Mouse (Mus musculus): ENCODE data around the gene Stat3. TPM values are rescaled to one million over a fixed set of nuclear protein-coding genes. Genes with fewer than 3 reads are reported as not detected.

Stat3 gene
- polyA plus RNA-seq, 1 experiment from 2014 or later, result 55.1 TPM

DNA sequence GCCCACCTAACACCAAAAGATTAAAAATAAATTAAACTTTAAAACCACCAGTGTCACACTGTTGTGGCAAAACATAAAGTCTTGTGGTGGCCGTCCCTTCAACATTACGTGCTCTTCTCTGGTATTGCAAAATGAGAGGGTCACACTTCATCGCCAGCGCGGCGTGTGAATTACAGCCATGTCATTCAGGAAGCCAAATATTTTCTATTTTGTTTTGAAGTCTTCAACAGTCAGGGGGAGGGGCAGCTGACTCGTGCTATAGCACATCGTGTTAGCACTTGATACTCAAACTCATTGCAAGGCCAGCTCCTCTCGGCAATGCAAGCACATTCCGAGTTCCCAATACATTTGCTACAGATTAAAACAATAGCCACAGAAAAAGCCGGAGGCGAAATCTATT is 98.5 kb downstream of the Stat3 start:
- Histone ChIP-seq H3K36me3 (ENCODE audit: control insufficient read depth, insufficient read depth, low read length) (no peaks in the 10 kb centered on the region), H3K9ac (ENCODE audit: low read length) (no peak overlapping the region), H3K4me3 (ENCODE audit: low read depth, low read length) (no peak overlapping the region), H3K4me1 (replicated peaks; ENCODE audit: control insufficient read depth, insufficient read depth) (no peaks in the 10 kb centered on the region), H3K4me2 (replicated peaks; ENCODE audit: low read depth) (no peak overlapping the region), H3K9me3 (ENCODE audit: control insufficient read depth, low read length) (no peaks in the 10 kb centered on the region), H3K27ac (replicated peaks) (no peak overlapping the region), H3K27me3 (ENCODE audit: control insufficient read depth, insufficient read depth, low read length) (no peaks in the 10 kb centered on the region)
- no peak for DNase-seq (ENCODE audit: low spot score)
- TF ChIP-seq CTCF (IDR thresholded peaks at IDR 0.05; ENCODE audit: low read depth), result no peak
- no peak for TF ChIP-seq EP300 (optimal IDR thresholded peaks at IDR 0.05)
- 69% methylated on average over 12 of the region's 12 CpGs for WGBS
- no peak for ATAC-seq (ENCODE audit: low FRiP score, low TSS enrichment)

DNA sequence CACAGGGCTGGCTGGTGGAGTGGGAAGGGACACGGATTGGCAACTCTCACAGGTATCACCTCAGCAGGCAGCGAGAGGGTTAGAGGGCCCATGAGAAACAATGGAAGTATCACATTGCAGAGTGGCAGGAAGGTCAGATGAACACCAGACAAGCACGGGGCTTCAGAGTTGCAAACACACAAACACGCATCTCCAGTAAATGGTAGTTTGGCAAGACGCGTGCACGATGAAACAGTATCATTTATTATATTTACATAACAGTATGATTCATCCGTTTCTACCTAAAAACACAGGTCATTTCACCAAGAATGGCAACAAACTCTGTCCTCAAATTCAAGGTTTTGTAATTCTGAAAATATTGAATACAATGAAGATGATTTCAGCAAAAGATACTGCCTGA is 99.8 kb downstream of the Stat3 start:
- TF ChIP-seq EP300 (optimal IDR thresholded peaks at IDR 0.05) (no peak), CTCF (IDR thresholded peaks at IDR 0.05; ENCODE audit: low read depth) (no peak)
- Histone ChIP-seq H3K27ac (replicated peaks) (no peak overlapping the region), H3K4me3 (ENCODE audit: low read depth, low read length) (no peak overlapping the region), H3K36me3 (ENCODE audit: control insufficient read depth, insufficient read depth, low read length) (no peaks in the 10 kb centered on the region), H3K4me1 (replicated peaks; ENCODE audit: control insufficient read depth, insufficient read depth) (no peaks in the 10 kb centered on the region), H3K4me2 (replicated peaks; ENCODE audit: low read depth) (no peak overlapping the region), H3K27me3 (ENCODE audit: control insufficient read depth, insufficient read depth, low read length) (no peaks in the 10 kb centered on the region), H3K9ac (ENCODE audit: low read length) (no peak overlapping the region), H3K9me3 (ENCODE audit: control insufficient read depth, low read length) (no peaks in the 10 kb centered on the region)
- no peak for ATAC-seq (ENCODE audit: low FRiP score, low TSS enrichment)
- 59% methylated on average over 8 of the region's 8 CpGs for WGBS
- DNase-seq (ENCODE audit: low spot score), result no peak

DNA sequence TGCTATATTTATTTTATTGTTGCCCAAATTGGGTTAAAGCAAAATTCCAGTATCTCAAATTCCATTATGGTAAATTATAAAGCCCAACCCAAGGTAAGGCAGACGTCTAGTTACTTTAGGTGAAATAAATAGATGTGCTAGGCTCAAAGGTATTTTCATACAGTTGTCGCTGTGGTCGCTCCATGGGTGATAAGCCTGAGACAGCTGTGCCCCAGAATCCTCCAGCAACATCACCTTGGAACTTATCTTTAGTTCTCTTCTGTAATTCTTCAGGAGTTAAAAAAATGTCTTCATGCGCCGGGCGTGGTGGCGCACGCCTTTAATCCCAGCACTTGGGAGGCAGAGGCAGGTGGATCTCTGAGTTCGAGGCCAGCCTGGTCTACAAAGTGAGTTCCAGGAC is 100.4 kb downstream of the Stat3 start:
- H3K9me3 ChIP-seq (ENCODE audit: control insufficient read depth, low read length), result no peaks in the 10 kb centered on the region
- ATAC-seq (ENCODE audit: low FRiP score, low TSS enrichment), result no peak
- H3K27ac ChIP-seq (replicated peaks), result no peak overlapping the region

DNA sequence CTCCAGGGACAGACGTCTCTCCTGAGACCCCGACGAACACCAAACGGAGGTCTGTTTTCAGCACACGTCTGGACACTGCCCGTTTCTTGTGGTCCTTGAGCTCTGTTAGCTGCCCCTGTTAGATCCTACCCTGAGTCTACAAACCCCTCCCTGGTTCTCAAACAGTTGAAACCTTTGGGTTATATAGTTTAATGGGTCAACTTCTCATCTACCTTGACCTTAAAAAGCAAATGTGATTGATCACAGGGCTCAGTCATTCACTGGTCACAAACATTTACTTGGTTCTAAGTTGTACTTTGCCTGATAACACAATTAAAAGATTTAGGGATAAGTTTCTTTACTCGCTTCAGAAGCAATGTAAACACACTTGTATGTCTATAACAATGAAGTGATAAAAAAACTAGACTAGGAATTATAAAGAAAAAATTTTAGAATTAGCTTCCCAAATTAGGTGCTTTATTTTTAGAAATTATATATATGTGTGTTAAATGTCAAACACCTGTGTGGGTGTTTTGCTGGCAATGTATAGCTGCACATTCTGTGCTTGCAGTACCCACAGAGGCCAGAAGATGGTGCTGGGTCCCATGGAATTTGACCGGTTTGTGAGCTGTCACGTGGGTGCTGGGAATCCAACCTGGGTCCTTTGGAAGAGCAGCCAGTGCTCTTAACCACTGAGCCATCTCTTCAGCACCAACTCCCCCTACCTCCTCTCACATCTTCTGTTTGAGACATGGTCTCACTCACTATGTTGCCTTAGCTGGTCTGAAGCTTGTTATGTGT is 102.2 kb downstream of the Stat3 start:
- Histone ChIP-seq H3K4me2 (replicated peaks; ENCODE audit: low read depth) (no peak overlapping the region), H3K4me1 (replicated peaks; ENCODE audit: control insufficient read depth, insufficient read depth) (no peaks in the 10 kb centered on the region), H3K9me3 (ENCODE audit: control insufficient read depth, low read length) (no peaks in the 10 kb centered on the region), H3K4me3 (ENCODE audit: low read depth, low read length) (no peak overlapping the region), H3K27ac (replicated peaks) (no peak overlapping the region), H3K36me3 (ENCODE audit: control insufficient read depth, insufficient read depth, low read length) (no peaks in the 10 kb centered on the region), H3K9ac (ENCODE audit: low read length) (no peak overlapping the region), H3K27me3 (ENCODE audit: control insufficient read depth, insufficient read depth, low read length) (no peaks in the 10 kb centered on the region)
- peak; percentile 57 for DNase-seq (ENCODE audit: low spot score)
- peak; percentile 59 for ATAC-seq (ENCODE audit: low FRiP score, low TSS enrichment)
- TF ChIP-seq CTCF (IDR thresholded peaks at IDR 0.05; ENCODE audit: low read depth), result peak; percentile 70
- no peak for TF ChIP-seq EP300 (optimal IDR thresholded peaks at IDR 0.05)
- WGBS, result 56% methylated on average over 9 of the region's 9 CpGs

More for the DNA sequence above, 100.4 kb downstream of the Stat3 start:
- Histone ChIP-seq H3K36me3 (ENCODE audit: control insufficient read depth, insufficient read depth, low read length) (no peaks in the 10 kb centered on the region), H3K4me3 (ENCODE audit: low read depth, low read length) (no peak overlapping the region), H3K4me1 (replicated peaks; ENCODE audit: control insufficient read depth, insufficient read depth) (no peaks in the 10 kb centered on the region), H3K9ac (ENCODE audit: low read length) (no peak overlapping the region), H3K4me2 (replicated peaks; ENCODE audit: low read depth) (no peak overlapping the region), H3K27me3 (ENCODE audit: control insufficient read depth, insufficient read depth, low read length) (no peaks in the 10 kb centered on the region)
- DNase-seq (ENCODE audit: low spot score), result no peak
- TF ChIP-seq CTCF (IDR thresholded peaks at IDR 0.05; ENCODE audit: low read depth) (no peak), EP300 (optimal IDR thresholded peaks at IDR 0.05) (no peak)
- 90% methylated on average over 9 of the region's 9 CpGs for WGBS

Other genes starting within 250 kb of the Stat3 start
- 0.18 and 0.34 TPM in 2 replicates for gene Zfp385c, start 247.1 kb downstream of the Stat3 start, polyA plus RNA-seq (2015; fragmentation: Nextera tagmentation; extraction: Ambion mirVana)
- 2.6 and 2.9 TPM in 2 replicates for gene Dhx58, start 235.3 kb downstream of the Stat3 start, polyA plus RNA-seq (2015; fragmentation: Nextera tagmentation; extraction: Ambion mirVana)
- 24.6 and 27.2 TPM in 2 replicates for gene Kat2a, start 227.1 kb downstream of the Stat3 start, polyA plus RNA-seq (2015; fragmentation: Nextera tagmentation; extraction: Ambion mirVana)
- gene Hspb9, start 225.7 kb downstream of the Stat3 start, polyA plus RNA-seq (2015; fragmentation: Nextera tagmentation; extraction: Ambion mirVana), result 0.13 and 0.22 TPM in 2 replicates
- gene Rab5c, start 201.3 kb downstream of the Stat3 start, polyA plus RNA-seq (2015; fragmentation: Nextera tagmentation; extraction: Ambion mirVana), result 18.4 and 22.0 TPM in 2 replicates
- gene Kcnh4, start 179.6 kb downstream of the Stat3 start, polyA plus RNA-seq (2015; fragmentation: Nextera tagmentation; extraction: Ambion mirVana), result 0.06 TPM in 2 replicates
- not detected in 2 replicates for gene Hcrt, start 176.6 kb downstream of the Stat3 start, polyA plus RNA-seq (2015; fragmentation: Nextera tagmentation; extraction: Ambion mirVana)
- 3.6 and 3.9 TPM in 2 replicates for gene Ghdc, start 168.6 kb downstream of the Stat3 start, polyA plus RNA-seq (2015; fragmentation: Nextera tagmentation; extraction: Ambion mirVana)
- gene Stat5b, start 88.8 kb downstream of the Stat3 start, polyA plus RNA-seq (2015; fragmentation: Nextera tagmentation; extraction: Ambion mirVana), result 16.1 and 17.3 TPM in 2 replicates
- gene Stat5a, start 80.2 kb downstream of the Stat3 start, polyA plus RNA-seq (2015; fragmentation: Nextera tagmentation; extraction: Ambion mirVana), result 13.0 and 13.5 TPM in 2 replicates
- 313 and 331 TPM in 2 replicates for gene Cavin1, start 31.3 kb upstream of the Stat3 start, polyA plus RNA-seq (2015; fragmentation: Nextera tagmentation; extraction: Ambion mirVana)
- 44.8 and 45.5 TPM in 2 replicates for gene Atp6v0a1, start 69.9 kb upstream of the Stat3 start, polyA plus RNA-seq (2015; fragmentation: Nextera tagmentation; extraction: Ambion mirVana)
- gene Naglu, start 130.5 kb upstream of the Stat3 start, polyA plus RNA-seq (2015; fragmentation: Nextera tagmentation; extraction: Ambion mirVana), result 16.0 and 17.1 TPM in 2 replicates
- gene Hsd17b1, start 138.9 kb upstream of the Stat3 start, polyA plus RNA-seq (2015; fragmentation: Nextera tagmentation; extraction: Ambion mirVana), result 0.08 TPM in 1 of 2 replicates, not detected in the other
- gene Coasy, start 143.0 kb upstream of the Stat3 start, polyA plus RNA-seq (2015; fragmentation: Nextera tagmentation; extraction: Ambion mirVana), result 26.4 and 26.8 TPM in 2 replicates
- 42.3 and 42.4 TPM in 2 replicates for gene Mlx, start 147.7 kb upstream of the Stat3 start, polyA plus RNA-seq (2015; fragmentation: Nextera tagmentation; extraction: Ambion mirVana)
- gene Psmc3ip, start 155.9 kb upstream of the Stat3 start, polyA plus RNA-seq (2015; fragmentation: Nextera tagmentation; extraction: Ambion mirVana), result 10.6 and 11.8 TPM in 2 replicates
- gene Retreg3, start 180.4 kb upstream of the Stat3 start, polyA plus RNA-seq (2015; fragmentation: Nextera tagmentation; extraction: Ambion mirVana), result 16.1 and 17.9 TPM in 2 replicates
- 29.7 and 29.8 TPM in 2 replicates for gene Tubg1, start 180.4 kb upstream of the Stat3 start, polyA plus RNA-seq (2015; fragmentation: Nextera tagmentation; extraction: Ambion mirVana)
- gene Tubg2, start 216.4 kb upstream of the Stat3 start, polyA plus RNA-seq (2015; fragmentation: Nextera tagmentation; extraction: Ambion mirVana), result 3.0 and 3.1 TPM in 2 replicates
- 0.52 and 0.94 TPM in 2 replicates for gene Cntnap1, start 231.0 kb upstream of the Stat3 start, polyA plus RNA-seq (2015; fragmentation: Nextera tagmentation; extraction: Ambion mirVana)
- 23.8 and 25.6 TPM in 2 replicates for gene Plekhh3, start 231.8 kb upstream of the Stat3 start, polyA plus RNA-seq (2015; fragmentation: Nextera tagmentation; extraction: Ambion mirVana)
- 0.16 and 0.24 TPM in 2 replicates for gene Ccr10, start 235.9 kb upstream of the Stat3 start, polyA plus RNA-seq (2015; fragmentation: Nextera tagmentation; extraction: Ambion mirVana)